Mouse (Mus musculus): ENCODE results near the gene Arpc5.
"Not testable (repeated sequence)": the region's sequence is repeated elsewhere in the genome, so short reads cannot be mapped to it uniquely, and the experiment has no call there.

Gene Arpc5

DNA sequence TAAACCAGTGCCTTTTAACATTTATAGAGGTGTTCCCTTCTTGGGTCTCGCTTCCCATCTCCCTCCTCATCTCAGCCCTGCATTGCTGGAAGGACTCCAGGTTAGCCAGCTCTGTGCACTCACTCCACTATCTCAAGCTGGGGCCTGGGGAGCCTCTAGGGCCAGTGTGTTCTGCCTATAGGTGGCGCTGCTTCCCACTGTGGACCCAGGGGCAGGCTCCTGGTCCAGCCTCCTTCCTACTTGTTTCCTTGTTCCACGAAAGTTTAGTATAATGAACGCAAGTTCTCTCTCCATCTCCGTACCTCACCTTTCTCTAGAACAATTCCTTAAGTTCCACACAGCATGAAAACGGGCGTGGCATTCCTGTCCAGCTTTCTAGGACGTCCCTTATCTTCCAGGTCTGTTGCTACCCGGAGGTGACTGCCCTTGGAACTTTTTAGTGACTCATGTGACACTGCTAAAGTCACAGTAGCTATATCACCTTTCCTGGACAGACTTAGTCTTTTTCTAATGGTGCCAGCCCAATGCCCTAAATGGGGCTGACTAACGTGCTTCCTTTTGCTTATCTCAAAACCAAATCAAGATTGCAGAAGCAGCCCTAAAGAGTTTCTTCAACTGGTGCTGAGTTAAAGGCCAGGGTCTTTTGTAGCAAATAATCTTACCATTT, 12.9 kb downstream of the Arpc5 start:
- DNase-seq (ENCODE audit: low spot score in 2 of 2) = peak; percentile 72 to 90

DNA sequence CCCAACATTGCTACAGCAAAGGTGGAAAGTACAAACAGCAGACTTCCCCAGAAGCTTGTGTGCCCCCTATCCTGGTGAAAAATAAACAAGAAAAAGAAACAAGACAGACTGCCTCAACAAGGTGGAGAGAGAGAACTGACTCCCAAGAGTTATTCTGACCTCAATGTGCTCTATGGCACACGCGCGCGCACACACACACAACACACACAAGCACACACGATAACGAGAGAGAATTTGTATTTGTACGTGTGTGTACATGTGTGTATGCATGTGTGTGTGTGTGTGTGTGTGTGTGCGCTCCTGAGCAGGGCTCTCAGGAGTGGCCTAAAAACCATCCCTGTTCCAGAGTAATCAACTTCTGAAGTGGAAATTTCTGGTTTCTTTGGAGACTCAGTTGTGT, 18.3 kb downstream of the Arpc5 start:
- DNase-seq (ENCODE audit: low spot score in 2 of 2) = no peak

DNA sequence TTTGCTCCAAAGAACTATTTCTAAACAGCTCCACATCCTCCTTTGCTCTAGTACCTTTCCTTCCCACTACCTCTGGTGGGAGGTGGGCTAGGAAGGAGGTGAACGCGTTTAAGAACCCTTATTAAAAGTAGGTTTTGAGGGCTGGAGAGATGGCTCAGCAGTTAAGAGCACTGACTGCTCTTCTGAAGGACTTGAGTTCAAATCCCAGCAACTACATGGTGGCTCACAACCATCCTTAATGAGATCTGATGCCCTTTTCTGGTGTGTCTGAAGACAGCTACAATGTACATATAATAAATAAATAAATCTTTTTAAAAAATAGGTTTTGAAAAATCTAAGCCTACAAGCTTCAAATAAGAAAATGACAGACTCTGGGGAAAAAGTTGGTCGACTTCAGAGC, 19.1 kb downstream of the Arpc5 start:
- DNase-seq (ENCODE audit: low spot score in 2 of 2) = not testable (repeated sequence)

DNA sequence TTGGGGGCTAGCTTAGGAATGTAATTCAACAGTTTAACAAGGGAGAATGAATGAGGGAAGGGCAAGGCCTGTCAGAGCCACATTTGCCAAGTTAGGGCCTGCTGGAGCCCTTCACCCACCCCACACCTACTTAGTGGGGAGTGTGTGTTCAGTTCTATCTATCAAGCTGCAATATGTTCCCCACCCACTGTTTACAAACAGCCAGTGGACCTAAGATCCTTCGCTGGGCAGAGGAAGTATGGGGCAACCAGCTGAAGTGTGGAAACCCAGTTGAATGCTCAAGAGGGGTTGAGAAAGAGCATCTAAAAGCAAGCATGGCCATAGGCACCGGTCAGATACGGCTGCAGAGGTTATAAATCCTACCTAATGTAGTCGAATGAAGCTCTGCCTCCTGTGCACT, 20.6 kb downstream of the Arpc5 start:
- DNase-seq (ENCODE audit: low spot score in 2 of 2) = peak in 1 of 2 experiments; percentile 36

DNA sequence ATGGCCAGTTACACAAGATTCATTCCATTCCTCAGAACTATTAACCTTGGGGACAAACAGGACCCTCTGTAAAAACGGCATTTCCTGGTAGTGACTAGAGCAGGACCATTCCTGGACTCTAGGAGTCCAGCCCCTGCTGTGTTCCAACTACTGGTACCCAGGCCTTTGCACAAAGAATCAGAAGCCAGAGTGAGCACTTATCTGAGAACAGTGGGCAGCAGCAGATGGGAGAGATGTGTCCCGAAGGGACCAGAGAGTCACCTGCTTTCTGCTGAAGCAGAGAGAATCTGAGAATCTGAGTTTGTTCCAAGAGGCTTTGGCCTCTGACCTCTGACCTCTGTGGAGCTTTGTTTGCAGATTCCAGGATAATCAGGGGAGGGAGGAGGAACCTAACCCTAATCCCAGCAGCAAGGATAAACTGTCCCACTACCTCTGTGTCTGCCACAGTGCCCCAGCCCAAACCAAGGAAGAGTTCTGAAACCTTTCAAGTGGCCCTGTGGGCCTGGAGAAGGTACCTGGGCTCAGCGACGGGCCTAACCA, 21.8 kb downstream of the Arpc5 start:
- DNase-seq (ENCODE audit: low spot score in 2 of 2) = no peak

DNA sequence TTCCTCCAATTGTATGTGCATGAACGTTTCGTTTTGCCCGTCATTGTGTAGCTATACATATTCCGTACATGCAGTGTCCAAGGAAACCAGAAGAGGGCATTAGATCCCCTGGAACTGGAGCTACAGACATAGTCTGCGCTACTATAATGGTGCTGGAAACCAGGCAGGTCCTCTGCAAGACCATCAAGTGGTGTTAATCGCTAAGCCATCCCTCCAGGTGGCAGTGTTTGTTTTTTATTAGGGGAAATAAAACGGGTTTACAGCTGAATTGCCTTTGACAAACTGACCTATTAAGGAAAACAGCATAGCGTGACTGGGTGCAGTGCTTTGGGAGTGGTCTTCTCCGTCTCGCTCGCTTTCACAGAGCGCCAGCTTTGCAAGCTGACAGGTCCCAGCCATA, 23.9 kb downstream of the Arpc5 start:
- DNase-seq (ENCODE audit: low spot score in 2 of 2) = peak; percentile 59 to 71

DNA sequence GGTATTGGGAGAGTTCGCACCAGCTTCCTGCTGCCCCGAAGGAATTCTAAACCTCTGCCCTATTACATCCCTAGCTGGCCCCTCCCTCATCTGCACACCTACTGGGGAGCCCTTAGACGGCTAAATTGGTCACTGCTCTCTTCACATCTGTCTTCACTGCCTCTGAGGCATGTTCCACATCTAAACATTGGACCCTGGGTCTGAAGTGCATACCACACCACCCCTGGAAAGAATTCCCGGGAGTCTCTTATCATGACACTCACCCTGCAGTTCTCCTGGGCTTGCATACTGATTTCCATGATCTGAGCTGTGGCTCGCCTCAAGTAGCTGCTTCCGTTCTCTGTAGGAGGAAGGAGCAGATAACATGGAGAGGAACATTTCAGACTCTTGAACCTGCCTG, 24.5 kb downstream of the Arpc5 start:
- DNase-seq (ENCODE audit: low spot score in 2 of 2) = no peak

DNA sequence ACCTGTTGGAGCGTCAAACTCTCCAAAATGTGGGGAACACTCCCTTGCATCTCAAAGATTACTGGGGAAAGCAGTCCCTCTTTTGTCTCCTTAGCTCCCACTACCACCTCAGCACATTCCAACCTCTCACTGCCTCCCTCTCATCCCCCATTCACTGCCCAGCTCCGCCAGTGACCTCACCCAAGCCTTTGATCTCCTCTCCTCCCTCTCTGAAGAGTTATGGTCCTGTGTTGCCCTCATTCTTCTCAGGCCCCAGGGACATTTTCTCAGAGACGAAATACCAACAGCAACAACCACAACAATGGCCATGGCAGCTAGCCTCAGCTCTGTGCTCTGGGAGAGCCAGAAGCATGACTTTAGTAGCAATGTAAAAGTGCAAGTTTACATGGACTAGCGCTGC, 24.9 kb downstream of the Arpc5 start:
- DNase-seq (ENCODE audit: low spot score in 2 of 2) = no peak

DNA sequence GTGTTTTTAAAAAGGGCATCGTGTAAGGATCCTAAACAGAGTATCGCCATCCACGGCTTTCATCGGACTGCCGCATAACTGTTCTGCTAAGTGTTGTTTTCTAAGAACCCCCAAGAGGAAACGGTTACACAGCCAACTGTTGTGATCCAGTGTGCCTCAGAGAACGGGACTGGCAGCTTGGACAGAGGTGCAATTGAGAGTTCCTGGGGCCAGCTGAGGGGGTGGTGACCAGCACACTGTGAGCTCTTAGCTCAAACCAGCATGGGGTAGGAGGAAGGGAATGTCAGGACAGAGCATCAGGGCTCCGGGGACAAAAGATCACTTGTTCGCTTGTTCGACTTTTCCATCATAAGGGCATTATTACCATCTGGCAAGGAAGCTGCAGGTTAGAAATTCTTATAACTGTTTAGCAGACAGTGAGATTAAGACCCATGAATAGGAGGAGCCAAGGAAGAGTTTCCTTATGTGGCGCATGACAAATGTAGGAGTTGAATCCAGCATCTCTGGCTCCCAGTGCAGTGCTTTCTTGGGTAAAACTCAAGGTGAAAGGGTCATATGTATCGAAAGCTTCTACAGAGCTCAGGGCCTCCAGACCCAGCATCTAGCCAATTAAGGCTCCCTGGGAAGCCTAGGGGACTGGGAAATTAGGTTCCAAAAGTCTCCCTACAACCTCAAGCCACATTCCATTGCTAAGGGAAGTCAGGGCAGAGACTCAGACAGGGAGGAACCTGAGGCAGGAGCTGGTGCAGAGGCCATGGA, 26.6 kb downstream of the Arpc5 start:
- no peak for DNase-seq (ENCODE audit: low spot score in 2 of 2)

DNA sequence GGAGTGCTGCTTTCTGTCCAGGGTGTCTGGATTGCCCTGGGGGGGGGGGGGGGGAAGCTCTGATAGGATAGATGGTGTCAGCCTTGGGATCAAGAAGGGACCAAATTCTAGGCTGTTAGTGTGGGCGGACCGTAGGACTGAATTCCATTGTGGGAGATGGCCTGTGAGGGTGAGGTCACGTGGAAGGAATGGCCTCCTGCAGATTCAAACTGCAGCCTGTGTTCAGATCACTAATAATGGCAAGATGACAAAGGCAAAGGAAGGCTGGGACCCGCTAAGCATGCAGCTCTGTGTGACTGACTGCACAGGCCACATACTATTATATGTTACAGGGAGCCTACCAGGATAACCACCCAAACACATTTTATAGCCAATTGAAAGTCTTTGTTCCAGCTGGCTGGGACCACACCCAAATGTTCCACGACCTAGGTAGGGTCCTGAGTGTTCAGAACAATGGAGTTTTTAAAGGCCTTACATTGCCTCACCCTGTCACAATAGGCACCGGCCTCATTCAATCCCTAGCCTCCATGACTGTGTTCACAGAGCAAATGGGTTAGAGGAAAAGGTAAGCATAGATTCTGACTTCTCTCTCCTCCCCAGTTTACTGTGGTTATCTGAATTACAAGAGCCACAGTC, 27.3 kb downstream of the Arpc5 start:
- DNase-seq (ENCODE audit: low spot score in 2 of 2) = no peak

DNA sequence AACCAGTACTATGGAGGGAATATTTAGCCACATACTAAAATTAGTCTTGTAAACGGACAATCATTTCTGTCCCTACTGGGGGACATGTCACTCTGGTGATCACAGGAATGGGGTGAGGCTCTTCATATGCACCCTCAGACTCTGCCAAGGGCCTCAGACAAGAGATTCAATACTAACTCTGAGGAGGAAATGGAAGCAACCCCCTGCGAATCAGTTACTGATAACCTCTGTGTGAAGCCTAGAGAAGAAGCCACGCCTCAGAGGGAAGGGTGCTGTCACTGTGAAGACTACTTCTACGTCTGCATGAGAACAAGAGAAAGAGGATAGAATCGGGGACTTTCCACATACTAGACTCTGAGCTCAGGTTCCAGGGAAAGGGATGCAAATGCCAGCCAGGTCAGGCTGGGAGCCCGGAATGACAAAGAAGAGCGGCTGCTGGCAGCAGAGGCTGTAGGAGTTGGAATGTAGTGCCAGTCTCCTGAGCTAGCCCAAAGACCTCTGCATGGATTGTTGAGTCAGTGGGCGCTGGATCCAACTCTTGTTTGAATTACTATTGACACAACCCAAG, 29.4 kb downstream of the Arpc5 start:
- DNase-seq (ENCODE audit: low spot score in 2 of 2) = no peak

DNA sequence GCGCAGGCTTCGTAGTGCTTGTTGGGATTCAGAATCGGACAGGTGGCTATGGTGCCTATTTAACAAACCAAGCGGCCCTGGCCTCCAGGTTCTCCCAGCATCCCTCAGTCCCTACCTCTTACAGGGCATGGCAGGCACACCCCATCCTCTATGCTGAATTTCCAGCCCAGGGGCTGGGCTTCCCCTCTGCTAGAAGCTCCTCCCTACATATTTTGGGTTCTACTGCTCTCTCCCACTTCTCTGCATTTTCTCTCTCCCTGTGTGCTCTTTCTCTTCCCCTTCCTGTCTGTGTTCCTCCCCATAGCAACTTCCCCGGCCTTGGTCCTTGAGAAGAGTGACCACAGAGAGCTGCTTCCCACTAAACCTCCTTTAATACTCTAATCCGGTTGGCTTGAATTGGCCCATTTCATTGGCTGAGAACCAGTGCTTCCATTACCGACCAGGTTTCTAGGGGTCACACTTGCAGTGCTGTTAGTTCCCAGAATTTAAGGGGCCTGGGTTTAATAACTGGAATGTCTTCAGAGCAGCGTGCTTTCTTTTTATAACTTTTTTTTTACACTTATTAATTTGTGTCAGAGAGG, 30.4 kb downstream of the Arpc5 start:
- DNase-seq (ENCODE audit: low spot score in 2 of 2) = no peak

DNA sequence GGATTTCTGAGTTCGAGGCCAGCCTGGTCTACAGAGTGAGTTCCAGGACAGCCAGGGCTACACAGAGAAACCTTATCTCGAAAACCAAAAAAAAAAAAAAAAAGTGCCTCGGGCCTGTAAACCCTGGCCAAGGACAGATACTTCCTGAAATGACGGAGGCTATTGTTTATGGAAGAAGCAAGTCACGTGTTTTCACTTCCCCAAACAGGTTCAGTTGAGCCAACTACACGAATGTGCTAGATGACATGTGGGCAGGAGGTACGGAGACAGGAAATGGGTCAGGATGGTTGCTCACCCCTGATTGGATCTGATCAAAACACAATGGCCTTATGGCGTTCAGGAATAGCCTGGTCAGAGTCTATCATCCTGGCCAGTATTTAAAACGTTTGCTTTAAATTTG, 31.8 kb downstream of the Arpc5 start:
- no peak for DNase-seq (ENCODE audit: low spot score in 2 of 2)

DNA sequence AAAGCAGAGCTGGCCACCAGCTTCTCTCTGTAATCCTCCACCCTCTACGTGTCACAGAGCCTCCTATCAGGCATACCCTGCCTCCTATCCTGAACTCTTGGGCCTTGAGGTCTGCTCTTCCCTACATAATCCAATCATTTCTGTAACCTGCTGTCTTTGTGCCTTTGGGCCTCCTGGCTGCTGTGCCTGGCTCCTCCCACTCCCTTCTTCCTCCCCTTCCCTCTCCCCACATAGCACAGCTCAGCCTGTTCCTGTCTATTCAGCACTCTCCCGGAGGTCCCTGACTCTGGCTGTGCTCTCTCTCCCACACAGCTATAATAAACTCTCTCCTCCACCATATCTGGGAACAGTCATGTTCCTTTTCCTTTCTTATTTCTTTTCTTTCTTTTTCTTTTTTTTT, 33.6 kb downstream of the Arpc5 start, which contains the start of gene Ncf2:
Gene Ncf2 (plus strand): TSS at position 298 of the 400 bp plus-strand sequence.
- no peak for DNase-seq (ENCODE audit: low spot score in 2 of 2)

DNA sequence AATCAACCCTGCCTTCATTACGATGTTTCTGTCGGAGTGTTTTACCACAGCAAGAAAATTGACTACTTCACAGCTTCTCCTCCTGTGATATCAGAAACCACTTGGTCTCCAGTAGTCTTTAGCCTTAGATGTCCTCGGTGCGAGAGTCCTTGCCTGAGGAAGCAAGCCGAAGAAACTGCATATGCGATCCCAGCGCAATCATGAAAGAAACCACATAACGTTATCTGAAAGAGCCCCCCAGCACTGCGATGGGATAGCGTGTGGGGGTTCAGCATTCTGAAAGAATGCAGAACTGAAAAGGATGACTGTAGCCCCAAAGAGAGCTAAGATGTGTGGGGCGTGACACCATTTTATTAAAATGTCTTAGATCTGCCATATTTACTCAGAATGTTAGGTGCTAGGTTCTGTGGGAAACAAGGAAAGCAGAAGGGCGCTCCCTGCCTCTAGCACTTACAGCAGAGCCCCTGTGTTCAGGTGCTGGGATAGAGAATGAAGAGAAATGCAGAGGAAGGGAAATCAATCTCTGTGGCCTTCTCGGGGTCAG, 34.4 kb downstream of the Arpc5 start:
- DNase-seq (ENCODE audit: low spot score in 2 of 2) = no peak

DNA sequence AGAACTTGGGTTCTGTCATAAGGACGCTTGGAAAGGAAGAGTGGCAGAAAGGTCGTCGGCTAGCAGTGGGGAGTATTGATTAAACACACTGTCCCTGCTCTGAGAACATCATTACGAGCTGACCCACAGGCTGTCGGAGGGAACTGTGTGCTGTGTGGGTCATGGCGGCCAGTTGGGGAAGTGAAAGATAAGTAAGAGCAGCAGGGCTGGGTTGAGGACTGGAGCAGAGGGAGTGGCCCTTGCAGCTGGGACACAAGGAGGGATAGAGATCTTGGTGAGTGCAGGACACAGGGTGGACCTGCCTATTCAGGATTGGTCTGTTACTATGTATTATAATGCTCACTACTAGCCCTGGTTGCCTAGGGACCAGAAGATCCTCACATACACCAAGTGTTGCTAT, 38.6 kb downstream of the Arpc5 start:
- DNase-seq (ENCODE audit: low spot score in 2 of 2) = no peak

DNA sequence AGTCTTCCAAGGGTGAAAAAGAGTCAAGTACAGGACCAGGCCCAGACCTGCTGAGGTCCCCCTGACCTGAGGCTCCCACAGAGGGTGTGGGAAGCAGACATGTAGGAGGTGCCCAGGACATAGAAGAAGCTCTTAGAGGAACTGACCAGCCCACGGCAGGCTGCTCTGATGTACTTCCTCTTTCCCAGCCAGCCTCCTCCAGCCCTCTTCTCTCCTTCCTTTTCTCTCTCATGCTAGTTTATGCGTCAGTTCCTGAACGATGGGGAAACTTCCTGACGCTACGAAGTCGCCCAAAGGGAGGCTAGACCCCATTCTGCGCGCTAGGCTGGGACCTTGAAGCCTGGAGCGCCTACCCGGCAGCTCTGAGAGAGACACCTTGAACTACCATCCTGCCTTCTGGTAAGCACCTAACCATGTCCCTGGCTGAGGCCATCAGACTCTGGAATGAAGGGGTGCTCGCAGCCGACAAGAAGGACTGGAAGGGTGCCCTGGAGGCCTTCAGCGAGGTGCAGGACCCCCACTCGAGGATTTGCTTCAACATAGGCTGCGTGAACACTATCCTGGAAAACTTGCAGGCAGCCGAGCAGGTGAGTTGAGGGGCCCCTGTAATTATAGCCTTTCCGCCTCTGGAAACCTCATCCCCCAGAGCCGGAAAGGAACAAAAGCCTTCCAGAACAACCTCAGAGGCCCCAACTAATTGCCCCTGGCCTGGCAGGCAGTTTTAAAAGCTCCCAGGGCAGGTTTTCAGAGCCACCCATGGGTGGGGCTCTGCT, 41.5 kb downstream of the Arpc5 start:
- DNase-seq (ENCODE audit: low spot score in 2 of 2) = peak; percentile 28 to 68

DNA sequence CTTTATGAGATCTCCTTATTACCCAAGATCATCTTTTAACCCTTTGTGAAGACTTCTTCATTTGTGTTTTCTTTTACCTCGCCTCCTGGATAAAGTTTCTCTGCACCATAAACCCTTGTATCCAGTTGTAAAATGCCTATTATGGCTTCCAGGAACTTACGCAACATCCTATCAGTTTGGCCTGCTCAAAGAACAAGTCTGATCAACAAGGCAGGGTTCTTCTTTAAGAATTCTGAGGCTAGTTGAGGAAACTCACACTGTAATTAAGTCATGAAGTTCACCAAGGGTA, 42.0 kb downstream of the Arpc5 start:
- no peak for DNase-seq (ENCODE audit: low spot score in 2 of 2)

DNA sequence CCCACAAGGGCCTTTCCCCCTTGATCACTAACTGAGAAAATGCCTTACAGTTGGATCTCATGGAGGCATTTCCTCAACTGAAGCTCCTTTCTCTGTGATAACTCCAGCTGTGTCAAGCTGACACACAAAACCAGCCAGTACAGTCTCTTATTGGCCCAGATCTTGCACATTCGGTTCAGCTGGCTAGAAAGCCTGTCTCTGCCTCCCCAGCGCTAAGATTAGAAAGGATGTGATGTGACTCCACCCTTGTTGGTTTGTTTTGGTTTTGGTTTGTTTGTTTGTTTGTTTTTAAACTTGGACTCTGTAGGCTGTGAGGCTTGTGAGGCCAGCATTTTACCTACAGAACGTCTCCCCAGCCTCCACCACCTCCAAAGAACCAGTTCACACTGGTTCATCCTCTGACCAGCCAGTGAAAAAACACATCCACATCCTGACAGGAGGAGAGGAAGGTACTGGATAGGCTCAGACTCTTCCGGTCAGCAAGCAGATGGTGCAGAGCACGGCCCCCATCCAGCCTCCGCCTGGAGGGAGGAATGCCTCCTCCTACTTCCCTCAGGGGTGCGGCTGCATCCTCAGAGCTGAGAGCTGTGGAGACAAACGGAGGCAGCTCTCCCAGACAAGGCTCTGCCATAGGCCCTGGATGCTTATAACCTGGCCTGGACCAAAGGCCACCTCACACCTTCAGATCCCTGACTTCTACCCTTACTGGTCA, 43.4 kb downstream of the Arpc5 start:
- DNase-seq (ENCODE audit: low spot score in 2 of 2) = no peak
